Mouse (Mus musculus) cerebellum, adult 2 months (tissue): ENCODE measurements around the gene Frk.

Experiments
- CTCF ChIP-seq: fragments of 200-500 bp; IDR thresholded peaks from 2 replicates; pipeline ENCODE4 v1.5.1; 2011; ENCODE audit warnings: low read depth, mild to moderate bottlenecking, control low read depth, low read length, moderate library complexity, borderline replicate concordance; ENCODE audit not compliant: insufficient read depth
- POLR2A ChIP-seq: fragments of 200-500 bp; IDR thresholded peaks from 2 replicates; pipeline ENCODE4 v1.6.1; 2011; ENCODE audit warnings: low read length, control low read depth, borderline replicate concordance; ENCODE audit not compliant: insufficient read depth

GRCm38 (mm10) chr10:34464321-34464720 lies 18.9 kb upstream of the Frk start:
- no peak for TF ChIP-seq POLR2A
- TF ChIP-seq CTCF, result no peak
